Mouse (Mus musculus): ENCODE measurements at regions not wholly inside any gene's neighbourhood (a gene's known extent, or its start where the extent isn't known, plus 50 kb on each side); places are given as distances from the start of the nearest gene placed in this dataset.

DNA sequence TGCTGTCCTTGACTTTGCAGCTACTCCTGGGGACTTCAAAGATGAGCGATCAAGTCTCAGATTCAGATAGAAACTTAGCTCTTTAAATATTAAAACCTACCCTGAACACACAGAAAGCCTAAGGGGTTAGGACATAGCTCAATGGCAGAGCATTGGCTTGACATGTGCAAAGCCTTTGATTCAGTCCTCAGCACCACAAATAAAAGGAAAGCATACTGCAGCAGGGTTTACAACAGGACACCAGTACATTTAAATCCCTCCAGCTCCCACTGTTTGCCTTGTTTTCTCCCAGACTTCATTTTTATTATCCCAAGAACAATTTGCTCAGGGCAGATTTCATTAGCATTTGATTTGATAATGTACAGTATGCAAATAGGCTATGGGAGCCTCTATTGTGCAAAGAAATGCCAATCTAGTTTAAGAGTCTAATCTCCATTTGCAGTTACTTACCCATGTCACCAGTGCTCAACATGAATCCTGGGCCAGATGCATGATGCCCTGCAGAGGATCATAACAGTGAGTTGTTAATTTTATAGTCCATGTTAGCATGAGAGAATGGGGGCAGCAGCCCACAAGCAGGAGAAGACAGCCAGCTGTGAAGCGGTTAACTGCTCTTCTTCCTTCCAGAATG lies 416.0 kb upstream of the Tpk1 start:
- TF ChIP-seq USF1 (IDR thresholded peaks at IDR 0.05; ENCODE audit: low read depth, low read length) (no peak), ZMIZ1 (IDR thresholded peaks at IDR 0.05; ENCODE audit: low read depth, low read length) (no peak), POLR2A (IDR thresholded peaks at IDR 0.05; ENCODE audit: low read depth, low read length) (no peak), ZNF384 (IDR thresholded peaks at IDR 0.05; ENCODE audit: low read depth, low read length) (no peak), NRF1 (IDR thresholded peaks at IDR 0.05; ENCODE audit: low read depth, low read length) (no peak), CHD2 (IDR thresholded peaks at IDR 0.05; ENCODE audit: low read length) (no peak), EP300 (IDR thresholded peaks at IDR 0.05; ENCODE audit: low read length) (no peak), CTCF (conservative IDR thresholded peaks at IDR 0.05 in 1 of 2, IDR thresholded peaks at IDR 0.05 in 1 of 2; ENCODE audit: low read depth in 2 of 2, low read length in 2 of 2) (no peak), ETS1 (conservative IDR thresholded peaks at IDR 0.05; ENCODE audit: low read depth, low read length) (no peak)

All from CH12.LX (cell line).